Mouse (Mus musculus): ENCODE measurements around the gene Ilkap. TPM values are rescaled to one million over a fixed set of nuclear protein-coding genes. Genes with fewer than 3 reads are reported as not detected.

Ilkap gene
- polyA plus RNA-seq (2021; fragmentation: Nextera tagmentation): 58.7 and 65.9 TPM in 2 replicates
- long read RNA-seq, experiment 1, transcript Ilkap-201 (12 exons, 1,368 nt): major isoform, 104 of 159 reads
- long read RNA-seq, experiment 1, partial matches to known transcripts: 6 of 159 reads
- long read RNA-seq, experiment 1, other reads (novel, unspliced or antisense): 45 of 159 reads
- long read RNA-seq, experiment 2, transcript Ilkap-201 (12 exons, 1,368 nt): major isoform, 54 of 75 reads
- long read RNA-seq, experiment 2, partial matches to known transcripts: 6 of 75 reads
- long read RNA-seq, experiment 2, other reads (novel, unspliced or antisense): 15 of 75 reads

GRCm38 (mm10) chr1:91398260-91399062 lies at the start of gene Ilkap:
Ilkap (minus strand) TSS chr1:91398815.

GRCm38 (mm10) chr1:91413898-91414594 lies 15.4 kb upstream of the Ilkap start, which contains the start of gene Hes6:
Hes6 (minus strand) TSS chr1:91414038.

GRCm38 (mm10) chr1:91366215-91367108 lies 32.2 kb downstream of the Ilkap start, which contains the start of gene Erfe:
Erfe (plus strand) TSS chr1:91366430.

GRCm38 (mm10) chr1:91350841-91351240 lies 47.8 kb downstream of the Ilkap start, which contains the start of gene Klhl30:
Klhl30 (plus strand) TSS chr1:91351016.

Other genes with a start within 250 kb of the Ilkap start
- 114 and 154 TPM in 2 replicates for gene Ramp1, start 219.0 kb downstream of the Ilkap start, polyA plus RNA-seq (2021; fragmentation: Nextera tagmentation)
- 56.4 and 66.7 TPM in 2 replicates for gene Ube2f, start 148.5 kb downstream of the Ilkap start, polyA plus RNA-seq (2021; fragmentation: Nextera tagmentation)
- 5.4 TPM in 2 replicates for gene Scly, start 100.5 kb downstream of the Ilkap start, polyA plus RNA-seq (2021; fragmentation: Nextera tagmentation)
- gene Espnl, start 76.7 kb downstream of the Ilkap start, polyA plus RNA-seq (2021; fragmentation: Nextera tagmentation): 0.10 and 0.14 TPM in 2 replicates
- 0.04 TPM in 1 of 2 replicates, not detected in the other for gene Klhl30, start 47.8 kb downstream of the Ilkap start, polyA plus RNA-seq (2021; fragmentation: Nextera tagmentation)
- 0.25 and 0.38 TPM in 2 replicates for gene Erfe, start 32.4 kb downstream of the Ilkap start, polyA plus RNA-seq (2021; fragmentation: Nextera tagmentation)
- 18.9 and 20.0 TPM in 2 replicates for gene Hes6, start 15.2 kb upstream of the Ilkap start, polyA plus RNA-seq (2021; fragmentation: Nextera tagmentation)
- 2.8 and 3.2 TPM in 2 replicates for gene Per2, start 60.5 kb upstream of the Ilkap start, polyA plus RNA-seq (2021; fragmentation: Nextera tagmentation)
- 1.9 and 3.0 TPM in 2 replicates for gene Traf3ip1, start 95.8 kb upstream of the Ilkap start, polyA plus RNA-seq (2021; fragmentation: Nextera tagmentation)
- gene Asb1, start 141.7 kb upstream of the Ilkap start, polyA plus RNA-seq (2021; fragmentation: Nextera tagmentation): 6.5 and 7.0 TPM in 2 replicates

Measured in left cerebral cortex, adult 6 months (tissue).